Mouse (Mus musculus) kidney, adult 2 months (tissue): ENCODE data around the gene Gabrr2. TPM values are rescaled to one million over a fixed set of nuclear protein-coding genes. Genes with fewer than 3 reads are reported as not detected.
A peak's percentile ranks its signal among the peaks of the same experiment; 100 is the strongest.

Experiments
- DNase-seq: peaks from one replicate; pipeline ENCODE4 v3.0.0; 2021
- H3K27ac ChIP-seq: fragments of 200-500 bp; 2 replicates; pipeline ENCODE4 v1.5.1; 2012; ENCODE audit warnings: low read depth, low read length, control low read depth, inconsistent platforms; ENCODE audit not compliant: insufficient read depth
- H3K27me3 ChIP-seq: fragments of 200-500 bp; replicated peaks from 2 replicates; pipeline ENCODE4 v1.6.1; 2012; ENCODE audit warnings: mild to moderate bottlenecking, moderate library complexity, low read length, inconsistent platforms; ENCODE audit not compliant: control insufficient read depth, insufficient read depth
- H3K36me3 ChIP-seq: fragments of 200-500 bp; 2 replicates; pipeline ENCODE4 v1.6.1; 2012; ENCODE audit warnings: mild to moderate bottlenecking, moderate library complexity, low read length, inconsistent platforms; ENCODE audit not compliant: control insufficient read depth, insufficient read depth
- H3K4me1 ChIP-seq: fragments of 200-500 bp; 2 replicates; pipeline ENCODE4 v1.6.1; 2011; ENCODE audit warnings: low read length; ENCODE audit not compliant: control insufficient read depth, insufficient read depth
- H3K4me3 ChIP-seq: fragments of 200-500 bp; 2 replicates; pipeline ENCODE4 v1.5.1; 2011; ENCODE audit warnings: mild to moderate bottlenecking, low read depth, low read length, control low read depth; ENCODE audit not compliant: insufficient read depth
- CTCF ChIP-seq: fragments of 200-500 bp; conservative IDR thresholded peaks from 2 replicates; pipeline ENCODE4 v1.5.1; 2011; ENCODE audit warnings: low read depth, mild to moderate bottlenecking, control low read depth, low read length, moderate library complexity, mixed read lengths; ENCODE audit not compliant: insufficient read depth, insufficient read length
- POLR2A ChIP-seq: fragments of 200-500 bp; IDR thresholded peaks from one replicate; pipeline ENCODE4 v1.6.1; 2011; ENCODE audit warnings: low read depth, low read length, control low read depth
- WGBS: fragments of 180-500 bp; shearing (Covaris S2); methylation state at CpG from one replicate; pipeline ENCODE4 v1.1.7; 2018; 5-methylcytosine and 5-hydroxymethylcytosine counted together
- polyA plus RNA-seq: library from polyadenylated mRNA; depleted of rRNA; stranded (reverse); fragments of >200 nt; gene quantifications from 2 replicates; pipeline ENCODE4 v1.2.3, GENCODE M21; 2012; rRNA removed

The Gabrr2 gene
- 0.56 and 0.66 TPM in 2 replicates for polyA plus RNA-seq

GRCm38 (mm10) chr4:33062981-33063380 lies at the start of gene Gabrr2:
Gene Gabrr2 (plus strand): TSS chr4:33062999.
- Histone ChIP-seq H3K27me3 (no peaks in the 10 kb centered on the region), H3K27ac (no peak within 1 kb of the TSS), H3K4me1 (peaks cover 5% of the 10 kb centered on the region; the same call in 1 of the 2 replicates), H3K36me3 (no peaks in the 10 kb centered on the region), H3K4me3 (no peak within 1 kb of the TSS)
- WGBS: 84% methylated on average over 4 of the region's 4 CpGs
- TF ChIP-seq CTCF: no peak
- no peak for TF ChIP-seq POLR2A
- DNase-seq: no peak

DNA sequence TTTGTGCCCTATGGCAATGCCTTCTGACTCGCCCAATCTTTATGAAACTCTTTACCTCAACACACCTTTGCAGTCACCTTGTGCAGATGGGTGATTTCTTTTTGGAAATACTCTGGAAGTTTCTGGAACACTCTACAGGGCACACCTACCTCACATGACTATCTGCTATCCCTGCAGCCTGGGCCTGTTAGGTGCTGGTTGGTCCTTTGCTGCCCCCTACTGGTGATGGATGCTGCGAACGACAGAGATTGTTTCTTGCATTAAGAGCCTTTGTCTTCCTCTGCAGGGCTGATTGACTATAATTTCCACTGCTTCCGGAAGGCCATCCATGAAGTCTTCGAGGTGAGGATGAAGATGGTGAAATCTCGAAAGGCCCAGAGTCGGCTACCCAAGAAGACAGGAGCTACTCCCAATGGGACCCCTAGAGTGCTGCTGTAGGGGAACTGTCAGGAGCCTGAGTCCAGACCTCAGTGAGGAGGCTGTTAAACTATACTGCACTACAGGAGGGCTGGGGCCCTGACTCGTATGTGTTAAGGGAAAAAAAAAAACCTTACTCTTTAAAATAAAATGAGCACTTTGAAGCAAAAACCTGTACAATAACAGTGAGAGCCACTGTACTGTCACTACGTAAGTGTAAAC lies 44.3 kb upstream of the Gabrr2 start:
- Histone ChIP-seq H3K27ac (no peak overlapping the region), H3K36me3 (no peaks in the 10 kb centered on the region), H3K27me3 (no peaks in the 10 kb centered on the region), H3K4me3 (no peak overlapping the region), H3K4me1 (no peaks in the 10 kb centered on the region)
- 40% methylated on average over 9 of the region's 9 CpGs for WGBS
- TF ChIP-seq CTCF (peak; percentile 97), POLR2A (no peak)
- DNase-seq: peak; percentile 93

DNA sequence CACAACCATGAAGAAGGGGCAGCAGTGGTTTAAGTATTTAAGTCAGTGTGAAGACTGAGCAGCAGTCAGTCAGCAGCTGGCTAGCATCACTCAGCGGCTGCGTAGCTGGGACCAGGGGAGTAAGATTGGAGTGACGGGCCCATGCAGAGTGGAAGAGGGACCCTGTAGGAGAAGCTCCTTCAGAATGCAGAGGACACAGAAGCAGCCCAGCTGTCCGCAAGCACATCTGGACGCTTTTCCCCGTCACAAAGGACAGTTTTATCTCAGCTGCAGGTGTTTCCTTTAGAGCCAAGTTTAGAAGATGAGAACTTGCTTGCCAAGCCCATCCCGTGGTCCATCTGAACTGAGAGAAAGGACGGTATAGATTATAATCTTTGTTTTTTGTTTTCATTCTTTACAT lies 38.4 kb upstream of the Gabrr2 start:
- no peak for TF ChIP-seq POLR2A
- no peak for TF ChIP-seq CTCF
- no peaks in the 10 kb centered on the region for H3K36me3 ChIP-seq
- no peak for DNase-seq
- H3K4me3 ChIP-seq: no peak overlapping the region
- no peaks in the 10 kb centered on the region for H3K27me3 ChIP-seq
- WGBS: 73% methylated on average over 8 of the region's 8 CpGs
- H3K4me1 ChIP-seq: no peaks in the 10 kb centered on the region
- H3K27ac ChIP-seq: no peak overlapping the region

DNA sequence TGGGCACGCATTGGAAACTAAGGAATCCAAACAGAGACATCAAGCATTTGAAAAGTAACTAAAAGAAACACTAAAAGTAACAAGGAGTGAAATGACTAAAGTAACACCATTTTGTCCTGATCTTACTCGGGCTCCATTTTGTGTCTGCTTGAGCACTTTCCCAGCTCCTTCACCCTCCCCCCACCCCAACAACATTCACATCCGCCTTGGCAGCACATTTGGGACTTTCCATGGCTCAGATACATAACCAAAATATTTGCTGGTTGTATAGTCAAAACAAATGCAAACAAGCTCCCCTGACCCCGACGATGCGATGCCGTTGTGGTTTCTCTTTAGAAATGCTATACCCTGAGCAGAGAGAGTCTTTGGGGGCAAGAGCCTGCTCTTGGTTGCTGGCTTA lies 33.7 kb upstream of the Gabrr2 start:
- WGBS: 91% methylated on average over 7 of the region's 7 CpGs
- no peak overlapping the region for H3K4me3 ChIP-seq
- H3K27ac ChIP-seq: no peak overlapping the region
- no peaks in the 10 kb centered on the region for H3K36me3 ChIP-seq
- DNase-seq: no peak
- no peaks in the 10 kb centered on the region for H3K27me3 ChIP-seq
- H3K4me1 ChIP-seq: peaks cover 9% of the 10 kb centered on the region; the same call in 1 of the 2 replicates
- TF ChIP-seq CTCF: no peak
- TF ChIP-seq POLR2A: no peak

GRCm38 (mm10) chr4:33030264-33031194 lies 32.3 kb upstream of the Gabrr2 start:
- Histone ChIP-seq H3K27ac (peak overlapping the region; percentile 77), H3K36me3 (no peaks in the 10 kb centered on the region), H3K4me3 (peak overlapping the region; percentile 100), H3K4me1 (peaks cover 9% of the 10 kb centered on the region; the same call in 1 of the 2 replicates), H3K27me3 (no peaks in the 10 kb centered on the region)
- peak; percentile 12 for DNase-seq
- TF ChIP-seq CTCF: no peak
- 4% methylated on average over 55 of the region's 55 CpGs for WGBS

DNA sequence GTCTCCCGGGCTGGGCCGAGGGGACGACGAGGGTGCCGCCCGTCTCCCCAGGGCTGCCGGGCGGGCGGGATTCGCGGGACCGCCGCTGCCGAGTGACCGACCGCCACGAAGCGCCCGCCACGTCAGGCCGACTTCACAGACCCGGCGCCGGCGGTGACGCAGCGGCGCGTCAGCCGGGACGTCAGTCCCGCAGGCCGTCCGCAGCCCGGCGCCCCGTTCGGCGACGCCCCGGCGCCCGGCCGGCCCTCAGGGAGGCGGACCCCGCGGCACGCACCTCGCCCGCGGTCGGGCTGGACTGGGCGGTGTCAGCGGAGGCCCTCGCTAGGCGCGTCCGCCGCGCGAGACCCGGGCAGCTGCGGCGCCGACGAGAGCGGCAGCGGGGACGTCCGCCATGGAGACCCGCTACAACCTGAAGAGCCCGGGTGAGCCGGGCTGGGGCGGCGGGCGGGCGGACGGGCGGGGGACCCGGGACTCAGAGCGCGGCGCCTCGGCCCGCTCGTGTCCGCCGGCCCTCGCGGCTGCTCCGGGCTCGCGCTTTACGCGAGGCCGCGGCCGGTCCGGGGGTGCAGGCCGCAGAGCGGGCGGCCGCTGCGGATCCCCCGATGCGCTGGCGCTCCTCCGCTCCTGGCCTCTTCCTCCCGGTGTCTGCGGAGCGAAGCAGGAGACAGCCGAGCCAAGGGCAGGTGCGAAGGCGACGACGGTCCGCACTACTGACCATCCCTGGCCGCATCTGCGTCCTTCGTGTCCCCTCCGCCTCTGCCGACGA lies 31.4 kb upstream of the Gabrr2 start, which contains the start of gene Ube2j1:
Gene Ube2j1, plus strand, starts transcription at position 222 of the 766 bp plus-strand sequence.
- peak within 1 kb of the TSS; percentile 100 for H3K4me3 ChIP-seq
- WGBS: under 1% methylated on average over 120 of the region's 123 CpGs
- no peaks in the 10 kb centered on the region for H3K36me3 ChIP-seq
- peak within 1 kb of the TSS; percentile 86 for H3K27ac ChIP-seq
- DNase-seq: peak; percentile 94
- H3K4me1 ChIP-seq: peaks cover 9% of the 10 kb centered on the region; the same call in 1 of the 2 replicates
- H3K27me3 ChIP-seq: no peaks in the 10 kb centered on the region
- TF ChIP-seq POLR2A (peak; percentile 27), CTCF (no peak)
